ENCODE assay signal across 7 mouse cellular contexts in genomic region chr3:79567703-79568362, GRCm38 (mm10). TPM values are rescaled to one million over a fixed set of nuclear protein-coding genes. Genes with fewer than 3 reads are reported as not detected.
A peak's percentile ranks its signal among the peaks of the same experiment; 100 is the strongest.
DNase-seq lines count a peak whose midpoint lies in the region; ATAC-seq lines count a peak whose summit lies in the region.

TSS of gene Fnip2 (minus strand) at chr3:79567796.

- H3K4me3 ChIP-seq in intestine, embryonic 16.5 days (ENCODE audit: low read length), result peak within 1 kb of the TSS; percentile 89
- H3K4me3 ChIP-seq in midbrain, embryonic 11.5 days (ENCODE audit: low read depth, low read length), result peak within 1 kb of the TSS; percentile 85

- WGBS in intestine, embryonic 16.5 days, result under 1% methylated on average over 55 of the region's 55 CpGs
- under 1% methylated on average over 54 of the region's 55 CpGs for WGBS in midbrain, embryonic 11.5 days

- peak within 1 kb of the TSS; percentile 96 for H3K4me2 ChIP-seq in intestine, embryonic 16.5 days (ENCODE audit: low read depth, low read length)
- H3K4me2 ChIP-seq in midbrain, embryonic 11.5 days, result peak within 1 kb of the TSS; percentile 91

- peak within 1 kb of the TSS; percentile 86 for H3K9ac ChIP-seq in intestine, embryonic 16.5 days (ENCODE audit: low read depth, low read length)
- peak within 1 kb of the TSS; percentile 85 for H3K9ac ChIP-seq in midbrain, embryonic 11.5 days (ENCODE audit: low read length)

- no peaks in the 10 kb centered on the region for H3K27me3 ChIP-seq in intestine, embryonic 16.5 days (replicated peaks; ENCODE audit: control insufficient read depth, insufficient read depth, low read length)
- no peaks in the 10 kb centered on the region for H3K27me3 ChIP-seq in midbrain, embryonic 11.5 days (ENCODE audit: control insufficient read depth, insufficient read depth, low read length)

- no peaks in the 10 kb centered on the region for H3K9me3 ChIP-seq in intestine, embryonic 16.5 days (ENCODE audit: control insufficient read depth, low read length)
- H3K9me3 ChIP-seq in midbrain, embryonic 11.5 days (ENCODE audit: control insufficient read depth, low read length), result no peaks in the 10 kb centered on the region

- peak; percentile 97 for ATAC-seq in intestine, embryonic 16.5 days
- ATAC-seq in midbrain, embryonic 11.5 days (ENCODE audit: low FRiP score), result peak; percentile 96

- peak within 1 kb of the TSS; percentile 80 for H3K27ac ChIP-seq in intestine, embryonic 16.5 days (ENCODE audit: low read length)
- peak within 1 kb of the TSS; percentile 52; the same call in 1 of the 2 replicates for H3K27ac ChIP-seq in midbrain, embryonic 11.5 days (ENCODE audit: low read depth, low read length)

- H3K36me3 ChIP-seq in intestine, embryonic 16.5 days (ENCODE audit: control insufficient read depth, insufficient read depth, low read length), result no peaks in the 10 kb centered on the region
- no peaks in the 10 kb centered on the region for H3K36me3 ChIP-seq in midbrain, embryonic 11.5 days (ENCODE audit: control insufficient read depth, insufficient read depth, low read length)

- peaks cover 11% of the 10 kb centered on the region; the same call in 1 of the 2 replicates for H3K4me1 ChIP-seq in intestine, embryonic 16.5 days (ENCODE audit: control insufficient read depth, insufficient read depth, low read length)
- H3K4me1 ChIP-seq in midbrain, embryonic 11.5 days (ENCODE audit: control insufficient read depth, insufficient read depth, low read length), result peaks cover 7% of the 10 kb centered on the region

- peak; percentile 91 for DNase-seq in adrenal gland, adult 8-10 months
- peak; percentile 95 for DNase-seq in embryo, embryonic 9.5 days (ENCODE audit: extremely low spot score)
- DNase-seq in gastrocnemius, postnatal 4 days (ENCODE audit: low spot score in 2 of 2), result peak; percentile 67 to 85
- DNase-seq in left cerebral cortex, postnatal 36 days (ENCODE audit: low spot score in 2 of 2), result peak; percentile 87 to 89
- peak; percentile 98 for DNase-seq in midbrain, embryonic 11.5 days (ENCODE audit: low spot score, missing footprints)
- peak; percentile 94 for DNase-seq in skeletal muscle tissue, adult 2 months (ENCODE audit: low read depth, low spot score)

- intact Hi-C loops in left cerebral cortex, postnatal 36 days (cut with DNase I), result loop anchor here (5.0 to 10.0 kb wide), 2 partner anchors 51 to 283 kb away; partner anchors contain the start of gene Rapgef2

RNA-seq across cellular contexts. Expression of gene Fnip2, which starts in this region (rescaled TPM):
- 10 to 100 TPM in 3 of 4 experiments, 1 to 10 TPM in 1; 9.1 to 13.0 (median 10.3) TPM for total RNA-seq in adrenal gland, adult 8-10 months (2022)
- total RNA-seq in gastrocnemius, postnatal 4 days (2021), result 10 to 100 TPM; 10.3 to 10.6 TPM
- polyA plus RNA-seq in intestine, embryonic 16.5 days (2015; fragmentation: Nextera tagmentation; extraction: Ambion mirVana), result 2.4 and 2.8 TPM in 2 replicates
- total RNA-seq in left cerebral cortex, postnatal 36 days (2021), result 10 to 100 TPM; 17.7 to 19.7 TPM
- polyA plus RNA-seq in midbrain, embryonic 11.5 days (2014; fragmentation: Nextera tagmentation; extraction: Ambion mirVana), result 4.9 and 5.5 TPM in 2 replicates

Comparison
In these comparisons a context has a peak if more than half of its experiments do, and no peak if none do; other contexts are left out.
1. Peak in every context shown above with its lines: DNase-seq, ATAC-seq, H3K4me3 ChIP-seq and H3K27ac ChIP-seq.